Mouse (Mus musculus) thymus, postnatal 4 days (tissue): Measurements from ENCODE around the gene Gm48551.

Source experiments
- DNase-seq: peaks from one replicate; pipeline ENCODE4 v3.0.0; 2021

Gene Gm48551

DNA sequence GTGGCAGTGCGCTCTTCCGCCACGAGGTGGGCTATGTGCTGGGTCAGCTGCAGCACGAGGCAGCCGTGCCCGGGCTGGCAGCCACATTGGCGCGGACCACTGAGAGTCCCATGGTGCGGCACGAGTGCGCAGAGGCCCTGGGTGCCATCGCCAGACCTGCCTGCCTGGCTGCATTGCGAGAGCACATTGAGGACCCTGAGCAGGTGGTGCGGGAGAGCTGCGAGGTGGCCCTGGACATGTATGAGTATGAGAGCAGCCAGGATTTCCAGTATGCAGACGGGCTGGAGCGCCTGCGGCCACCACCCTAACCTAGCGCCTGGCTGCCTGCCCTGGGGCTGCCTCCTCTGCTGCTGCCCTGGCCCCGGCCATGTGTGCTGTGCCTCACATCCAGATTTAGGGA lies 3.5 kb downstream of the Gm48551 start:
- no peak for DNase-seq

GRCm38 (mm10) chr10:81388505-81389055 lies 4.3 kb downstream of the Gm48551 start, which contains the start of gene Gm48552:
Gm48552 (plus strand) TSS chr10:81389005.
- no peak for DNase-seq

DNA sequence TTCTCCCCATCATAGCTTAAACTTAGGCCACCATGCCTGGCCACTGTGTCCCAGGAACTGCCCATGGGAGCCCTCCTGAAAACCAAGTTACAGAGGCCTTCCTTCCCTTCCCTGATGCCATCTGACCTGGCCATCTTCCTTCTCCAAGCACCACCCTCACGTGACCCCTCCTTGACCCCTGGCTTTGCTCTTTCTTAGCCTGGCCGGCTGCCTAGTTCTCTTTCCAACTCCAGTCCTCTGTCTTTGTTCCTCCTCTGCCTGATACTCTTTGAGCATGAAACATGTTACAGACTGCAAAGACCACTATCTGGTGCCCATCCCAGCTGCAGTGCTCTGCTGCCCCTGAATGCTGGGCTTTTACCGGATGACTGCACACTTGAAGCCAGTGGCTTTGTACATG lies 5.1 kb downstream of the Gm48551 start:
- no peak for DNase-seq

GRCm38 (mm10) chr10:81389801-81390677 lies 5.8 kb downstream of the Gm48551 start:
- DNase-seq, result peak; percentile 84

DNA sequence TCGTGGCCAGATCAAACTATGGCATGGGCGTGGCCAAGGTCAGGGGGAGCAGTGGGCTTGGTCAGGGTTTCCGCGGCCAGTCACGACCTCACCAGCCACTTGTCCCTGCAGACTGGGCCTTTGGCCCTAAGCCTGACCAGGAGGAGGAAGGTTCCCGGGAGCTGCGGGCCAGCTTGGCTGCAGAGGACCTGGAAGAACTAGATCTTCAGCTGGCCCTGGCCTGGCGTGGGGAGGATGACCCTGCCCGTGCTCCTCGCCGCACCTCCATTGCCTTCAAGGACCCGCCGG lies 6.4 kb downstream of the Gm48551 start:
- no peak for DNase-seq

- no peak for DNase-seq
Measured at GRCm38 (mm10) chr10:81392270-81392669, 8.0 kb downstream of the Gm48551 start.

GRCm38 (mm10) chr10:81392781-81393185 lies 8.5 kb downstream of the Gm48551 start, which contains the start of gene Smim24:
Smim24 (plus strand) TSS chr10:81393051.
- DNase-seq, result no peak

- DNase-seq, result peak; percentile 73
Measured at GRCm38 (mm10) chr10:81393456-81394063, 9.3 kb downstream of the Gm48551 start.

- DNase-seq, result peak; percentile 89
Measured at GRCm38 (mm10) chr10:81395127-81395526, 10.9 kb downstream of the Gm48551 start.

GRCm38 (mm10) chr10:81395865-81396264 lies 11.6 kb downstream of the Gm48551 start:
- no peak for DNase-seq

GRCm38 (mm10) chr10:81396749-81397148 lies 12.5 kb downstream of the Gm48551 start:
- DNase-seq, result peak; percentile 54

DNA sequence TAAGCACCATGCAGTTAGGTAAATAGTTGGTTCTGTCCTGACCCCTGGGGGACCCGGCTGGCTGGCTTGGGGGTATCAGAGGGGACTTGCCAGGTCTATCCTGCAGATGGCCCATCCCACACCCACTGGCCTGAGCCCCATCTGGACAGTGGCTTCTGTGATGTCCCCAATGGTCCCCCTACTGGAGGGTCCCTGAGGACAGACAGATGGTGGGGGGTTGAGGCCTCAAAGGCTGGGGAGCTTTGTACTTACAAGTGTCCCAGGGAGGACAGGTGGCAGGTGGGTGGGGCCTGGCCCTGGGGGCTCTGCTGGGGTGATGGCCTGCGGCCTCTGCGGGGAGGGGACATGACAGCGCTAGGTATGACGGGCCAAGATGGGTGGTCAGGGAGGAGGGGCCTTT lies 15.0 kb downstream of the Gm48551 start:
- DNase-seq, result no peak

DNA sequence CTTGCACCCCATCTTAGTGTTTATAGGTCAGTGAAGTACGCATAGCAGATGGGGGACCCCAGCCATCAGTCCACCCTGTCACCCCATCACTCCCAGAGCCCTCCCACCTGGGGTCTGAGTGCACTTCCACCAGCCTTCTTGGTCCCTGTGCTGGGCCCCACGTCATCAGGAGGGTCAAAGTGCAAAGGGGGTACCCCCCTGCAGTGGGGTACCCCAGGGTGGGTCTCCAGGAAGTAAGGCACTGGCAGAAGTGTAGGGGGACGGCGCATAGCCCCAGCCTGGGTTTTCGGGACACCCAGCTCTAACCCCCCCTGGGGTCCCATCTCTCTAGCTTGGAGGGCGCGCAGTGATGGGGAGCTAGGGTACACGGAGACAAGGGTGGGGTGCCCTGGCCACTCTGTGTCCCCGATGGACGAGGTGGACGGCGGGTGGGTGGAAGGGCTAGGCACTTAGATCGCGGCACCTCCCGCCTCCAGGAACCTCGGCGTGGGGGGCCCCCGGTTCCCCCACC lies 15.6 kb downstream of the Gm48551 start:
- no peak for DNase-seq

DNA sequence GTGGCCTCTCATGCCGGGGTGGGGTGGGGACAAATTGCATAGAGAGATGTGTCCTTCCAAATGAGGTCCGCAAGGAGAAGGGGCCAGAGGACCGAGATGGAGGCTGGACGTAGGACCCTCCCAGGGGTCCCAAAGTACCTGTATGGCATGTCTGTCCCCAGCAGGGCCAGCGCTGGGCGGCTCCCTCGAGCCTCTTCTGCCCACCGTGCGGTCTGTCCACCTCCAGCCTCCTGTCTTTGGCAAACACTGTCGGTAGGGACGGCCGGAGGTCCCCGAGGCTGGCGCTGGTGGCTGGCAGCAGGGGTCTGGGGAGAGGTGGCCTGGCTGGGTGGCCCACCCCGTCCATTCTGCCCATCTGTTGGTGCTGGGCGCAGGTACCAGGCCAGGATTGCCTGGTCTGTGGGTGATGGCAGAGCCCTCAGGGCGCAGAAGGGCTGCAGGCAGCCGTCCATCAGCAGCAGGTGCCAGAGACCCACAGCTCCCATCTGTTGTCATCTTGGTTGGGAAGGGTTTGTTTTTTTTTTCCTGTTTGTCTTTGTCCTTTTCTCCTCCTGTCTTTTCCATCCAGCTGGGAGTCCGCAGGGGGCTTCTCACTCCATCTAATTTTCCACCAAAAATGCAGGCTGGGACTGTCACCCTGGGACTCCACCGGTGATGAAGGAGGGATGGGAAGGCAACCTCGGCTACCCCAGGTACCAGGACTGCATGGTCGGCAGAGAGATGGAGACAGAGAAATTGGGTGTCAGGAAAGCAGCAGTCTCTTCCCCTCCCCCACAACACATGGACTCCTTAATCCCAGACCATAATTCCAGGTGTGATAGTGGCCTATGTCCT lies 16.3 kb downstream of the Gm48551 start:
- no peak for DNase-seq

DNA sequence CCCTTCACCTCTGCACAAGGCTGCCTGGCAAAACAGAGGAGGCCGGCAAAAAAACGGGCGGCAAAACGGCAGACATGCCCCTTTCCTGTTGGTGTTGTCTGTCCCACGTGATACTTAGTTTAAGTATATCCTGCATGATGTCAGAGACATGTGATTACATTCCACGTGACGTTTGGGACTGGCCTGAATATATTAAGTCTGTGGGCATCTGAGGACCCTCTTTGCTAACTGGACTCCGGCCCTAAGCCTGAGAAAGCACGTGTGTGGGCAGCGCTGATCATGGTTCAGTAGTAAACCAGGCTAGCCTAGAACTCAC lies 16.9 kb downstream of the Gm48551 start:
- no peak for DNase-seq

- peak; percentile 71 for DNase-seq
Measured at GRCm38 (mm10) chr10:81401521-81402226, 17.4 kb downstream of the Gm48551 start.

DNA sequence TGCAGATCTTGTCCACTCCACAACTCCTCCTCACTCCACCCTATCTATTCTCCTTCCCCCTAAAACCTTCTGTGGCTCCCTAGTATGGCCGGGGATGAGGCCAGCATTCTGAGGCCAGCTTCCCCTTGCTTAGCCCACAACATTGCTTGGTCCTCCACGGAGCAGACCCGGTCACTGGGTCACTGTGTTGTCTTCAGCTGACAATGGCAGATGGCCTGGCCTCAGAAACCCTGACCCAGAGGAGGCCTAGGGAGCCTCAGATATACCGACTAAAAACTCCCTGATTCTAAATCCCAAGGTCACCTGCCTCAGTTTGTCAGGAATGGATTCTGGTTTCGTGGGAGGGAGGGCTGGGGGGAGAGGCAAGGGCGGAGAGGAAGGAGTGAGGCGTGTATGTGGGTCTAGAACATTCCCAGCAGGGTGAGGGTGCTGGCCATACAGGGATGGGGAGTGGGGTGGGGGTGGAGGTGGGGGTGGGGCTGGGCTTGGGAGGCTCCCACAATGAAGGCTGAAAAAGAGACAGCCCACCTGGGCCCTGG lies 18.0 kb downstream of the Gm48551 start:
- no peak for DNase-seq

DNA sequence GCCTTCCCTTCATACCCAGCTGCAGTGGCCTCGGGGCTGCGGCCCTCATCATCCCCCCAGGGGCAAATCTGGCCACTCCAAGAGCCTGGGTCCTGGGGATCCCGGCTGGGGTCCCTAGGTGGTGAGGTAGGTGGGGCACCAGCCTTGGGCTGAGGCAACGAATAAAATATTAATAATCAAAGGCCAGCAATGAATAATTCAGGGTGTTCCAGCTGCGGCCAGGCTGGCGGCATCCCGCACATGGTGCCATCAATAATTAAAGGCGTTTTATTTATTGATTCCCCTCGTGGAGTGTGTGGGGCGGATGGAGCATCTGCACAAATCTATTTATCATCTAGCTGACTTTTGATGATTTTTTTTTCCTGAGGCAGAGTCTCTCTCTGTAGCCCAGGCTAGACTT lies 19.2 kb downstream of the Gm48551 start:
- no peak for DNase-seq

DNA sequence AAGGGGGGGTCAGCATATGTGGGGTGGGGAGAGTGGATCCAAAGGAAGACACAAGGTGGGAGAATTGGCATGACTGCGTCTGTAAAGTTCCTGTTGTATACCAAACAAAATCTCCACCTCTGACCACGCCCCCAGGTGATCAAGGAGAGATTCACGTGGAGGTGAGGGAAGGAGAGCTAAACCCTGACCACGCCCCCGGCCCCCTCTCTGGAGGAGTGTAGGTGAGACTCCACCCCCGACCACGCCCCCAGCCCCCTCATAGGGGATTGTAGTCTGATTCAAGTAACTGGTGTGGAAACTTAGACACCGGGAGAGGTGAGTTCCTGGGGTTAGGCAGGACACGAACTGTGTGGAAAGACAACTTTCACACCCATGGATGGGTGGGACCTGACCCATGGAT lies 19.8 kb downstream of the Gm48551 start:
- peak; percentile 63 for DNase-seq

- DNase-seq, result no peak
Measured at GRCm38 (mm10) chr10:81404720-81405119, 20.5 kb downstream of the Gm48551 start.

GRCm38 (mm10) chr10:81405588-81406201 lies 21.4 kb downstream of the Gm48551 start:
- DNase-seq, result peak; percentile 89
